Mouse (Mus musculus) stomach, postnatal 0 days (tissue): ENCODE data around the gene Sac3d1.

ENCODE experiments used
- CTCF ChIP-seq: IDR thresholded peaks from 2 replicates; pipeline ENCODE4 v1.5.1; 2016; ENCODE audit warnings: antibody characterized with exemption, low read depth, mild to moderate bottlenecking, moderate library complexity
- EP300 ChIP-seq: optimal IDR thresholded peaks from 2 replicates; pipeline ENCODE3; 2016; ENCODE audit warnings: antibody characterized with exemption

DNA sequence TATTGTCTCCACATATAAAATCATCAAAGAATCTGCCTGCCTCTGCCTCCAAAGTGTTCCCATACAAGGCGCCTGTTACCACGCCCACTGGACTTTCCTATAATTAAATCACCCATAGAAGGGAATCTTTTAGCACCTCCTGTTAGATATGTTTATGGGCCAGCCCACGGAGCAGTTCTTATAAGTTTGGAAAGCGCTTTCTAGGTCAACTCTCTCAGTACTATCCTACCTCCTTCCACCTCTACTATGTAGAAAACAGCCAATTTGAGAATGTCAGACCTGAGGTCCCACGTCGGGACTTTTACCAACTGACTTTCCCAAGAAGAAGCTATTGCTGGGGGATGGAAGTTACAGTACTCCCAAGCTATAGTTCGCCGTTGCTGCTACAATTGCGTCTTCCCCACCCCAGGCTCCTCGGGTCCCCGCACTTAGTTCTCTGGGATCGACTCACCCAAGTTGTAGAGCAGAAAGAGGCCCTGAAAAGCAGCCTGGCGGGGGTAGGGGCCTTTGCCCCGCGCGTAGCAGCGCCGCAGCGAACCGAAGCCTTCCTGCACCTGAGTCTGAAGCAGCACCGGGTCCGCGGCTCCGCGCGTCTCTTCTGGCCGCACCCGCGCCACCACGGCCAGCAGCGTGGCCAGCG is 984 bp downstream of the Sac3d1 start:
- TF ChIP-seq CTCF (no peak), EP300 (no peak)
